Mouse (Mus musculus) midbrain, embryonic 14.5 days (tissue): ENCODE results near the gene Gm42906. TPM values are rescaled to one million over a fixed set of nuclear protein-coding genes. Genes with fewer than 3 reads are reported as not detected.

Experiments
- ATAC-seq: fragments of 200-750 bp; cut with Nextera tagmentation; 2 replicates; pipeline ENCODE4 v1.8.0; 2017; ENCODE audit warnings: moderate number of reproducible peaks, moderate library complexity; ENCODE audit not compliant: low FRiP score, low TSS enrichment
- DNase-seq: peaks from one replicate; pipeline ENCODE4 v3.0.0-alpha.2; 2015
- H3K27ac ChIP-seq: fragments of 300-500 bp; sonication (generic); replicated peaks from 2 replicates; pipeline ENCODE4 v1.5.1; 2014; ENCODE audit warnings: mild to moderate bottlenecking, low read depth, low read length, moderate library complexity
- H3K27me3 ChIP-seq: fragments of 300-500 bp; sonication (generic); 2 replicates; pipeline ENCODE4 v1.6.1; 2014; ENCODE audit warnings: low read length, control low read depth, mixed read lengths; ENCODE audit not compliant: control insufficient read depth, insufficient read depth
- H3K36me3 ChIP-seq: fragments of 300-500 bp; sonication (generic); 2 replicates; pipeline ENCODE4 v1.6.1; 2014; ENCODE audit warnings: low read length, control low read depth; ENCODE audit not compliant: control insufficient read depth, insufficient read depth
- H3K4me1 ChIP-seq: fragments of 300-500 bp; sonication (generic); 2 replicates; pipeline ENCODE4 v1.6.1; 2014; ENCODE audit warnings: mild to moderate bottlenecking, antibody characterized with exemption, low read length, control low read depth; ENCODE audit not compliant: control insufficient read depth, insufficient read depth
- H3K4me2 ChIP-seq: fragments of 300-500 bp; sonication (generic); 2 replicates; pipeline ENCODE4 v1.6.1; 2014; ENCODE audit warnings: mild to moderate bottlenecking, low read length, moderate library complexity
- H3K4me3 ChIP-seq: fragments of 300-500 bp; sonication (generic); replicated peaks from 2 replicates; pipeline ENCODE4 v1.5.1; 2014; ENCODE audit warnings: low read depth, low read length
- H3K9ac ChIP-seq: fragments of 300-500 bp; sonication (generic); replicated peaks from 2 replicates; pipeline ENCODE4 v1.6.1; 2014; ENCODE audit warnings: mild to moderate bottlenecking, low read length, moderate library complexity
- H3K9me3 ChIP-seq: fragments of 300-500 bp; sonication (generic); 2 replicates; pipeline ENCODE4 v1.6.1; 2016; ENCODE audit warnings: low read length, control low read depth, mixed read lengths; ENCODE audit not compliant: control insufficient read depth
- WGBS: fragments of 180-500 bp; shearing (Covaris S2); extraction: QIAGEN DNeasy Blood & Tissue Kit; methylation state at CpG from one replicate; pipeline ENCODE4 v1.1.7; 2014; 5-methylcytosine and 5-hydroxymethylcytosine counted together
- polyA plus RNA-seq: library from polyadenylated mRNA; unstranded; fragments of >200 nt; fragmentation: Nextera tagmentation; extraction: Ambion mirVana; gene quantifications from 2 replicates; pipeline ENCODE4 v1.2.1, GENCODE M21; 2014

The Gm42906 gene
- polyA plus RNA-seq, 1 experiment from 2014 or later = not detected

GRCm38 (mm10) chr5:151018450-151018849 is 409.5 kb downstream of the Gm42906 start:
- no peak overlapping the region for H3K9ac ChIP-seq
- no peak overlapping the region for H3K4me2 ChIP-seq
- no peaks in the 10 kb centered on the region for H3K9me3 ChIP-seq
- H3K4me1 ChIP-seq = 0 out of 2 replicates have a peak, but pooled peaks cover 2% of the 10 kb centered on the region
- DNase-seq = no peak
- H3K4me3 ChIP-seq = no peak overlapping the region
- 72% methylated on average over 5 of the region's 5 CpGs for WGBS
- no peaks in the 10 kb centered on the region for H3K36me3 ChIP-seq
- H3K27ac ChIP-seq = no peak overlapping the region
- no peaks in the 10 kb centered on the region for H3K27me3 ChIP-seq
- no peak for ATAC-seq

Other genes starting within 250 kb of the Gm42906 start
- gene Stard13, start 194.3 kb downstream of the Gm42906 start, polyA plus RNA-seq = 1.3 and 2.8 TPM in 2 replicates
- not detected in 2 replicates for gene Vmn2r18, start 177.9 kb upstream of the Gm42906 start, polyA plus RNA-seq
- gene Rfc3, start 223.1 kb upstream of the Gm42906 start, polyA plus RNA-seq = 77.3 and 85.8 TPM in 2 replicates